Mouse (Mus musculus) lung, embryonic 14.5 days (tissue): ENCODE measurements around the gene Cdc42se2. TPM values are rescaled to one million over a fixed set of nuclear protein-coding genes. Genes with fewer than 3 reads are reported as not detected.

Experiments
- ATAC-seq: fragments of 200-750 bp; cut with Nextera tagmentation; 2 replicates; pipeline ENCODE4 v1.8.0; 2017; ENCODE audit warnings: mild to moderate bottlenecking, moderate TSS enrichment, moderate library complexity; ENCODE audit not compliant: insufficient read depth
- DNase-seq: peaks from one replicate; pipeline ENCODE4 v3.0.0-alpha.2; 2015
- H3K27ac ChIP-seq: fragments of 300-500 bp; sonication (generic); 2 replicates; pipeline ENCODE4 v1.5.1; 2014; ENCODE audit warnings: low read depth, mild to moderate bottlenecking, moderate library complexity
- H3K27me3 ChIP-seq: fragments of 300-500 bp; sonication (generic); 2 replicates; pipeline ENCODE4 v1.6.1; 2014; ENCODE audit warnings: low read length, control low read depth; ENCODE audit not compliant: insufficient read depth
- H3K36me3 ChIP-seq: fragments of 300-500 bp; sonication (generic); 2 replicates; pipeline ENCODE4 v1.6.1; 2014; ENCODE audit warnings: control low read depth; ENCODE audit not compliant: insufficient read depth
- H3K4me1 ChIP-seq: fragments of 300-500 bp; sonication (generic); 2 replicates; pipeline ENCODE4 v1.6.1; 2014; ENCODE audit warnings: antibody characterized with exemption, control low read depth; ENCODE audit not compliant: insufficient read depth
- H3K4me2 ChIP-seq: fragments of 300-500 bp; sonication (generic); 2 replicates; pipeline ENCODE4 v1.6.1; 2014; ENCODE audit warnings: mild to moderate bottlenecking
- H3K4me3 ChIP-seq: fragments of 300-500 bp; sonication (generic); 2 replicates; pipeline ENCODE4 v1.5.1; 2014; ENCODE audit warnings: low read depth, low read length
- H3K9ac ChIP-seq: fragments of 300-500 bp; sonication (generic); 2 replicates; pipeline ENCODE4 v1.6.1; 2014
- H3K9me3 ChIP-seq: fragments of 300-500 bp; sonication (generic); 2 replicates; pipeline ENCODE4 v1.6.1; 2016; ENCODE audit warnings: low read depth, low read length, control low read depth
- CTCF ChIP-seq: IDR thresholded peaks from 2 replicates; pipeline ENCODE4 v1.5.1; 2016; ENCODE audit warnings: antibody characterized with exemption, low read depth
- WGBS: fragments of 180-500 bp; shearing (Covaris S2); extraction: QIAGEN DNeasy Blood & Tissue Kit; methylation state at CpG from one replicate; pipeline ENCODE4 v1.1.7; 2014; 5-methylcytosine and 5-hydroxymethylcytosine counted together
- polyA plus RNA-seq: library from polyadenylated mRNA; unstranded; fragments of >200 nt; fragmentation: Nextera tagmentation; extraction: Ambion mirVana; gene quantifications from 2 replicates; pipeline ENCODE4 v1.2.1, GENCODE M21; 2014

Gene Cdc42se2
- polyA plus RNA-seq, 1 experiment from 2014 or later = 90.0 TPM

- H3K9me3 ChIP-seq = no peaks in the 10 kb centered on the region
- H3K9ac ChIP-seq = no peak overlapping the region
- 0 out of 2 replicates have a peak, but pooled peaks cover 2% of the 10 kb centered on the region for H3K36me3 ChIP-seq
- H3K27ac ChIP-seq = no peak overlapping the region
- 90% methylated on average over 4 of the region's 4 CpGs for WGBS
- no peaks in the 10 kb centered on the region for H3K4me1 ChIP-seq
- DNase-seq (no peak), ATAC-seq (no peak)
- H3K4me3 ChIP-seq = no peak overlapping the region
- no peak overlapping the region for H3K4me2 ChIP-seq
- no peak for TF ChIP-seq CTCF
- H3K27me3 ChIP-seq = no peaks in the 10 kb centered on the region
These were observed 76.8 kb downstream of the Cdc42se2 start for GRCm38 (mm10) chr11:54710512-54711293.

DNA sequence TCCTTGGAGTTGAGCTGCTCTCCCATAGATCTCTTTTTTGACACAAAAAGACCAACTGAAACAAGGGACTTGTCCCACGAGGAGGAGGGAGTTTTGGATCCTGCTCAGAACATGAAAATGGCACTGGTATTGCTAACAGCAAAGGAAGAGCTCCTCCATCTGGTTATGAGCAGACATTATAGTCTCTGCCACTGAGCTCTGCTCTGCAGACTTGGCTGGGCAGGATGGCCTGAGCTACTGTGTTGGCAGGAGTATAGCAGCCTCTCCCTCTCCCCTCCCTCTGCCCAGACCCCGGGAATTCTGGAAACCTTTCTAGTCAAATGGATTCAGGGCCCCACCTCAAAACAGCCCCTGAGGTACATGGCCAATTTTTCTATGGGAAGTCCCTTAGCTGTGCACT, 77.8 kb downstream of the Cdc42se2 start:
- Histone ChIP-seq H3K4me2 (no peak overlapping the region), H3K9me3 (no peaks in the 10 kb centered on the region), H3K27me3 (no peaks in the 10 kb centered on the region), H3K36me3 (no peaks in the 10 kb centered on the region), H3K27ac (no peak overlapping the region), H3K9ac (no peak overlapping the region), H3K4me3 (no peak overlapping the region), H3K4me1 (no peaks in the 10 kb centered on the region)
- DNase-seq (no peak), ATAC-seq (no peak)
- no peak for TF ChIP-seq CTCF
- WGBS = 53% methylated on average over 2 of the region's 2 CpGs

- Histone ChIP-seq H3K4me2 (no peak overlapping the region), H3K4me3 (no peak overlapping the region), H3K9ac (no peak overlapping the region), H3K27me3 (no peaks in the 10 kb centered on the region), H3K9me3 (no peaks in the 10 kb centered on the region), H3K36me3 (no peaks in the 10 kb centered on the region), H3K27ac (no peak overlapping the region), H3K4me1 (no peaks in the 10 kb centered on the region)
- ATAC-seq (no peak), DNase-seq (no peak)
- WGBS = 92% methylated on average over 2 of the region's 2 CpGs
- no peak for TF ChIP-seq CTCF
These were observed 79.3 kb downstream of the Cdc42se2 start for GRCm38 (mm10) chr11:54708153-54708552.

- Histone ChIP-seq H3K27ac (no peak overlapping the region), H3K36me3 (no peaks in the 10 kb centered on the region), H3K9me3 (no peaks in the 10 kb centered on the region), H3K4me3 (no peak overlapping the region), H3K9ac (no peak overlapping the region), H3K27me3 (no peaks in the 10 kb centered on the region), H3K4me2 (no peak overlapping the region), H3K4me1 (no peaks in the 10 kb centered on the region)
- 37% methylated on average over 4 of the region's 4 CpGs for WGBS
- DNase-seq = peak; percentile 87
- TF ChIP-seq CTCF = peak; percentile 73
- no peak for ATAC-seq
These were observed 84.2 kb downstream of the Cdc42se2 start for GRCm38 (mm10) chr11:54703306-54703705.

DNA sequence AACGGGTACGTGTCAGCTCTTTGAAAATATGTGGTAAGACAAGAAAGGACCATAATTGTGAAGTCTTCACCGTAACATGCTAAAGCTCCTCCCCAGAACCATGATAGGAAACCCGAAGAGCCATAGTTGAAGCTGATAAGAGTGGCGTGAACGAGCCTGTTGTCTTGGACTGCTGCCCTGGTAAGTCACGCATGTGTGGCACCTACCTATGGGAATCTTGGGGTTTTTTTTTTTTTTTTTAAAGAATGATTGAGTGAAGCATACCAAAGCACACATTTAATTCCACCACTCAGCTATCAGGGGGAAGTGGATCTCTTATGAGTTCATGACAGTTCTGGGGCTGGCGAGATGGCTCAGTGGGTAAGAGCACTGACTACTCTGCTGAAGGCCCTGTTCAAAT, 85.6 kb downstream of the Cdc42se2 start:
- Histone ChIP-seq H3K9me3 (no peaks in the 10 kb centered on the region), H3K27ac (no peak overlapping the region), H3K4me2 (no peak overlapping the region), H3K4me1 (no peaks in the 10 kb centered on the region), H3K9ac (no peak overlapping the region), H3K36me3 (peaks cover 10% of the 10 kb centered on the region; the same call in 1 of the 2 replicates), H3K4me3 (no peak overlapping the region), H3K27me3 (no peaks in the 10 kb centered on the region)
- TF ChIP-seq CTCF = no peak
- no peak for ATAC-seq
- no peak for DNase-seq
- WGBS = 87% methylated on average over 8 of the region's 8 CpGs

GRCm38 (mm10) chr11:54699972-54700371, 87.5 kb downstream of the Cdc42se2 start:
- 75% methylated on average over 3 of the region's 3 CpGs for WGBS
- H3K27ac ChIP-seq = no peak overlapping the region

DNA sequence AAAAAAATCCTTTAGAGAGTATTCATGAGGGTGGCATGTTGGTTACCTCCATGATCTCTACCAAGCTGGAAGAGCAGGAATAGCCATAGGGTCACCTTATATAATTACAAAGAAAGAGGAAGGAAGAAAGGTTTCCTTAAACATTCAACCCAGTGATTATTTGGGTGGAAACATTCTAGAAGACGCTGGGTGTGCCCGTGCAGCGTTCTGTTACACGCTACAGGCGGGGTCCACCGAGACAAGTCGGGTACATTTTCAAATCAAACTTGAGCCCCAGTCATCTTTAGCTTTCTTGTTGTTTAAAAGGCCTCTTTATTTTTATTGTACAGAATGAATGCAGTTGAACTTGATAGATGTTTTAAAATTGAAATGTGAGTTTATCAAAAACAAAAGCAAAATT, 88.8 kb downstream of the Cdc42se2 start:
- Histone ChIP-seq H3K9me3 (no peaks in the 10 kb centered on the region), H3K27me3 (no peaks in the 10 kb centered on the region), H3K36me3 (peaks cover 36% of the 10 kb centered on the region), H3K9ac (no peak overlapping the region), H3K4me2 (no peak overlapping the region), H3K4me1 (no peaks in the 10 kb centered on the region), H3K27ac (no peak overlapping the region), H3K4me3 (no peak overlapping the region)
- DNase-seq (no peak), ATAC-seq (no peak)
- WGBS = 93% methylated on average over 7 of the region's 7 CpGs
- TF ChIP-seq CTCF = no peak

More at GRCm38 (mm10) chr11:54699972-54700371, 87.5 kb downstream of the Cdc42se2 start:
- Histone ChIP-seq H3K9me3 (no peaks in the 10 kb centered on the region), H3K4me1 (no peaks in the 10 kb centered on the region), H3K4me3 (no peak overlapping the region), H3K9ac (no peak overlapping the region), H3K4me2 (no peak overlapping the region), H3K27me3 (no peaks in the 10 kb centered on the region), H3K36me3 (peaks cover 27% of the 10 kb centered on the region; the same call in 1 of the 2 replicates)
- no peak for DNase-seq
- no peak for ATAC-seq
- no peak for TF ChIP-seq CTCF
